Mouse (Mus musculus) stomach, postnatal 0 days (tissue): ENCODE measurements at regions not wholly inside any gene's neighbourhood (a gene's known extent, or its start where the extent isn't known, plus 50 kb on each side); places are given as distances from the start of the nearest gene placed in this dataset.

Experiments
- CTCF ChIP-seq: IDR thresholded peaks from 2 replicates; pipeline ENCODE4 v1.5.1; 2016; ENCODE audit warnings: antibody characterized with exemption, low read depth, mild to moderate bottlenecking, moderate library complexity
- EP300 ChIP-seq: optimal IDR thresholded peaks from 2 replicates; pipeline ENCODE3; 2016; ENCODE audit warnings: antibody characterized with exemption

DNA sequence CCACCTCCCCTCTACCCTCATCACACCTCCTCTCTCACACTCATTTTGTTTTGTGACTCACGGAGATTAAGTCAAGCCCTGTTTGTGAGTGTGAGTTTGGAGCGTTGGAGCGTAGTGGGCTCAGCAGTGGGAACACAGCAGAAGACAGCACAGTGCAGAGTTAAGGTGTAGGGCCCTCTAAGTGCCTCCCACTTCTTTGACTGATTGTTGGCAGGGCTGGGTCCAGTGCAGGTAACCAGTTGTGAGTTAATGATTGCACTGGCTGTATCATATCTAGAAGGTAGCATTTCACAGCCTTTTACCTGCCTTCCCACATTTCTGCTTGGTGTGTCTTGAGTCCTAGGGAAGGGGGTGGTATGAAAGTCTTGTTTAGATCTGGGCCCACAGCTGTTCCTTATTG is 67.3 kb upstream of the Sod3 start:
- TF ChIP-seq CTCF (no peak), EP300 (no peak)
